Mouse (Mus musculus): ENCODE measurements around the gene Olfr1415. TPM values are rescaled to one million over a fixed set of nuclear protein-coding genes. Genes with fewer than 3 reads are reported as not detected.

The Olfr1415 gene
- polyA plus RNA-seq (2012; rRNA removed) = not detected in 2 replicates

DNA sequence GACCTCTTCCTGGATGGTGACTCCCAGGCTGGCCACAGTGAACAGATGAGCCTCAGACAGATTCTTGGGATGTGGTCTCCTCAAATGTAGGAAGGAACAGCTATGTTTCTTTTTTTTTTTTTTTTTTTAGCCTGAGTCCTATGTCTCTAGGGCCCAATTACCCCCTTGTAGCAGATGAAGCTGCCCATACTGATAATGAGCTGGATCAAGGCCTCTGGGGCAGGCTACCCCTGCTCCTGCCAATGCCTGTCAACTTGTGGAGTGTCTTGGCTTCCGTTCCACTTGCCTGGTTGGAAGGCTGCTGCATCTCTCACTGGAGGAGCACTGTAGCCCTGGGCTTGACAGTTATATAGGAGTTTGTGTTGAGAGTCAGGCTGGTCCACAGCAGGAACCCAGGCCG, at the start of gene Olfr1415:
Olfr1415 (minus strand) TSS at position 101 of the 400 bp plus-strand sequence.

DNA sequence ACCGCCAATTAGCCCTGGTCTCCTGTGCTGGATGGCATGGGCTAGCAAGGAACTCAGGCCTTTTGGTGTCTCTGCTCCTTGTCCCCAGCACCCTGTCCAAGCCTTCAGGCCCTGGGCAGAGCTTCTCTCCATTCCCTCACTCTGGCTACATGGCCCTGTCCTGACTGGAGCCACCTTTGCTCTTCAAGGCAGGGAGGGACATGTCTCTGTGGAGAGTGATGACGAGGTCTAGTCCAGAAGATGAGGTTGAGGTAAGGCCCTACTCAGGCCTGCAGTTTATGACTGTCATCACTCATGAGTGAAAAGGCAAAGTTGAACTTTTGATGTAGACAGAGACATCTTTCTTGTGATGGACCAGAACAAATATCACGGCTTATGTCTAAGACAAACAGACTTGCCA, 22.7 kb upstream of the Olfr1415 start, which contains the start of gene Olfr1414:
Olfr1414 (minus strand) TSS at position 101 of the 400 bp plus-strand sequence.

DNA sequence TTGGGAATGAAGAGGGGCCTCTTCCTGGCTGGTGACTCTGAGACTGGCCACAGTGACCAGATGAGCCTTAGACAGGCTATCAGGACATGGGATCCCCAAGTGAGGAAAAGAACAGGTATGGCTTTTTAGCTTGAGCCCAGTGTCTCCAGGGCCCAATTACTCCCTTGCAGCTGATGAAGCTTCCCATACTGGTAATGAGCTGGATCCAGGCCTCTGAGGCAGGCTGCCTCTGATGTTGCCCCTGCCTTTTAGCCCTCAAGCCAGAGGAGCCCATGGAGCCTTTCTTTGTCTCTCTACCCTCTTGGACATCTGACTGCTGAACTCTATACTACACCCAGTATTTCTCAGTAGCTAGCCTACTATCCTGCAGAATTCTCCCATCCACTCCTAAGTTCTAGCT, 10.9 kb downstream of the Olfr1415 start, which contains the start of gene Olfr1416:
Olfr1416 (minus strand) TSS at position 101 of the 400 bp plus-strand sequence.

DNA sequence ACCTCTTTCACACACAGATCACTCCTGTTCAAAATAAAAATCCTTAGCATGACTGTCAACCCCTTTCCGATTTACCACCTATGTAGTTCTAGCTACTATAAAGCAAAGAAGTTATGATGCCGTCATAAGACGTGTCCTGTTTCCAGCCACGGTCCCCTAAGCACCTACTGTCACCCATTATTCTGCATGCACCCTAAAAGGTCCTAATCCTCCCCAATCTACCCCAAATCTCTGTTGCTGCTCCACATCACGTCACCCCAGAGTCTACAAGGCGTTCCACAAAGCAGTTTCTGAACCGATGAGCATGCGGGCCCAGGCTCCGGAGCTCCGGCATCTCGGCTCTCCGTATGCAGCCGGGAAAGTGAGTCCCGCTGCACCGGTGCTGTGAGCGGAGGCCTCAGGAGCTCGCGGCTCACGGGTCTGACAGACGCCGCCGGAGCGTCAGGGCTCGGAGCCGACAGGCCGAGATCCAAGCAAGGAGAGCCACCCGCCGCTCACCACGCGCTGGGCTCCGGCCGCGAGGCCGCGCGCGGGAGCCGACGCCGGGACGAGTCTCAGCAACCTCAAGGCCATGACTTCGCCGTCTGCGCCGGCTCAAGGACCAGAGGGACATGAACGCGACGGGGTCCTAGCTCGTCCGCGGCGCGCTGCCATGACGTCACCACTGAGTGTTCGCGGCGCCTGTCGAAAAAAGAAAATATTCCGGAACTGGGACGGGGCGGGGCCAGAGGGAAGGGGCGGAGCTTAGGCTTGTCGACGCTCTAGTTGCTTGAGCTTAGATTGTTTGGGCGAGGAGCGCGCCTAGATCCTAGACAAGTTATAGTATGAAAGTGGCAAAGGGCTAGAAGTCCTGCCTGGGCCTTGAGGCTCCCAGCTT, 22.5 kb downstream of the Olfr1415 start, which contains the start of gene Ndufa10:
Ndufa10 (minus strand) TSS at position 696 of the 877 bp plus-strand sequence.

Other genes starting within 250 kb of the Olfr1415 start
- 127 and 149 TPM in 2 replicates for gene Ndufa10, start 22.2 kb downstream of the Olfr1415 start, polyA plus RNA-seq (2012; rRNA removed)
- gene Olfr1416, start 11.0 kb downstream of the Olfr1415 start, polyA plus RNA-seq (2012; rRNA removed) = not detected in 2 replicates
- not detected in 2 replicates for gene Olfr1414, start 22.6 kb upstream of the Olfr1415 start, polyA plus RNA-seq (2012; rRNA removed)
- gene Olfr1413, start 75.2 kb upstream of the Olfr1415 start, polyA plus RNA-seq (2012; rRNA removed) = not detected in 2 replicates
- not detected in 2 replicates for gene Olfr1412, start 89.7 kb upstream of the Olfr1415 start, polyA plus RNA-seq (2012; rRNA removed)
- not detected in 2 replicates for gene Olfr1411, start 98.3 kb upstream of the Olfr1415 start, polyA plus RNA-seq (2012; rRNA removed)
- gene Olfr1410, start 109.7 kb upstream of the Olfr1415 start, polyA plus RNA-seq (2012; rRNA removed) = not detected in 2 replicates
- gene Olfr12, start 121.7 kb upstream of the Olfr1415 start, polyA plus RNA-seq (2012; rRNA removed) = not detected in 2 replicates
- 282 and 335 TPM in 2 replicates for gene Cops9, start 145.9 kb upstream of the Olfr1415 start, polyA plus RNA-seq (2012; rRNA removed)
- 0.04 and 0.23 TPM in 2 replicates for gene Otos, start 152.7 kb upstream of the Olfr1415 start, polyA plus RNA-seq (2012; rRNA removed)